Mouse (Mus musculus) ovary, adult 18-20 months (tissue): ENCODE measurements around the gene Map3k4.

Source experiments
- DNase-seq: peaks from one replicate; pipeline ENCODE4 v3.0.0; 2022; ENCODE audit warnings: low spot score, mixed read lengths

The Map3k4 gene

GRCm38 (mm10) chr17:12271805-12272204 lies 46.8 kb downstream of the Map3k4 start:
- DNase-seq = no peak

GRCm38 (mm10) chr17:12268538-12268937 lies 50.1 kb downstream of the Map3k4 start:
- no peak for DNase-seq

- DNase-seq = no peak
Measured at GRCm38 (mm10) chr17:12268091-12268490, 50.5 kb downstream of the Map3k4 start.

GRCm38 (mm10) chr17:12265969-12266925 lies 52.3 kb downstream of the Map3k4 start:
- DNase-seq = no peak

GRCm38 (mm10) chr17:12264293-12264692 lies 54.3 kb downstream of the Map3k4 start:
- DNase-seq = no peak

- no peak for DNase-seq
Measured at GRCm38 (mm10) chr17:12263787-12264186, 54.8 kb downstream of the Map3k4 start.

- no peak for DNase-seq
Measured at GRCm38 (mm10) chr17:12262851-12263250, 55.7 kb downstream of the Map3k4 start.

- no peak for DNase-seq
Measured at GRCm38 (mm10) chr17:12261887-12262286, 56.7 kb downstream of the Map3k4 start.

- no peak for DNase-seq
Measured at GRCm38 (mm10) chr17:12261376-12261775, 57.2 kb downstream of the Map3k4 start.

GRCm38 (mm10) chr17:12259957-12260356 lies 58.6 kb downstream of the Map3k4 start:
- no peak for DNase-seq

GRCm38 (mm10) chr17:12258517-12258916 lies 60.1 kb downstream of the Map3k4 start:
- DNase-seq = no peak

GRCm38 (mm10) chr17:12256142-12256541 lies 62.5 kb downstream of the Map3k4 start:
- no peak for DNase-seq

GRCm38 (mm10) chr17:12250581-12250980 lies 68.0 kb downstream of the Map3k4 start:
- no peak for DNase-seq

GRCm38 (mm10) chr17:12249783-12250504 lies 68.7 kb downstream of the Map3k4 start:
- no peak for DNase-seq

- no peak for DNase-seq
Measured at GRCm38 (mm10) chr17:12240701-12241100, 77.9 kb downstream of the Map3k4 start.

GRCm38 (mm10) chr17:12232724-12233123 lies 85.9 kb downstream of the Map3k4 start:
- DNase-seq = no peak

- DNase-seq = no peak
Measured at GRCm38 (mm10) chr17:12231087-12231486, 87.5 kb downstream of the Map3k4 start.

- DNase-seq = no peak
Measured at GRCm38 (mm10) chr17:12230167-12230566, 88.4 kb downstream of the Map3k4 start.

- DNase-seq = no peak
Measured at GRCm38 (mm10) chr17:12229756-12230155, 88.8 kb downstream of the Map3k4 start.

- DNase-seq = no peak
Measured at GRCm38 (mm10) chr17:12228471-12228870, 90.1 kb downstream of the Map3k4 start.

GRCm38 (mm10) chr17:12228001-12228400 lies 90.6 kb downstream of the Map3k4 start:
- no peak for DNase-seq

GRCm38 (mm10) chr17:12226551-12226950 lies 92.0 kb downstream of the Map3k4 start:
- DNase-seq = no peak

- DNase-seq = no peak
Measured at GRCm38 (mm10) chr17:12225227-12225626, 93.4 kb downstream of the Map3k4 start.
